Comparison of ENCODE assay signal across 9 mouse cellular contexts in genomic region chrX:12791674-12792340, GRCm38 (mm10). TPM values are rescaled to one million over a fixed set of nuclear protein-coding genes. Genes with fewer than 3 reads are reported as not detected.
DNase-seq lines count a peak whose midpoint lies in the region; ATAC-seq lines count a peak whose summit lies in the region.
"Had no signal": no experiment of that assay in that cellular context is flagged by ENCODE, and none has a peak within 500 bp of the region (broad histone marks: within the 10 kb centered on the region; RNA-seq: fewer than 3 reads in every experiment).

No protein-coding gene starts in this region.

- peak; percentile 2 to 20 for DNase-seq in layer of hippocampus, adult 18-20 months (ENCODE audit: low spot score in 2 of 2)
- no peak for DNase-seq in layer of hippocampus, adult 9-10 months (ENCODE audit: low spot score)
- peak; percentile 3 for DNase-seq in embryo, embryonic 11 days
- DNase-seq in layer of hippocampus, postnatal 14 days (ENCODE audit: low spot score in 2 of 2), result peak; percentile 7 to 15
- DNase-seq in right cerebral cortex, postnatal 25 days, result peak; percentile 3
- no peak for DNase-seq in lung, postnatal 4 days
- no peak for DNase-seq in gastrocnemius, postnatal 14 days
- DNase-seq: kidney, adult 11 months had no signal

- intact Hi-C loops in gastrocnemius, postnatal 14 days (cut with DNase I; ENCODE audit: low total_unique reads), result no loop called here

- no peak for ATAC-seq in erythroid progenitor cell, adult 5-6 weeks (replicated peaks; ENCODE audit: low FRiP score, poor library complexity, severe bottlenecking)

RNA-seq across cellular contexts. Expression of gene Med14, which starts 29.9 kb away (rescaled TPM):
- total RNA-seq in layer of hippocampus, adult 18-20 months (2021), result 10 to 100 TPM; 72.7 to 81.0 TPM
- total RNA-seq in layer of hippocampus, postnatal 14 days (2021), result 10 to 100 TPM; 69.0 to 79.3 TPM
- 10 to 100 TPM; 17.8 to 18.6 TPM for total RNA-seq in gastrocnemius, postnatal 14 days (2021)
- total RNA-seq in erythroid progenitor cell, adult 5-6 weeks (2015; ENCODE audit: low replicate concordance), result 75.7 and 92.6 TPM in 2 replicates
- 28.1 and 33.9 TPM in 2 replicates for total RNA-seq in erythroid progenitor cell, adult 5-6 weeks (2017; ENCODE audit: low replicate concordance)

Comparison
In these comparisons a context has a peak if more than half of its experiments do, and no peak if none do; other contexts are left out.
1. DNase-seq: peak in layer of hippocampus, adult 18-20 months (2 of 2), embryo, embryonic 11 days (single experiment), layer of hippocampus, postnatal 14 days (2 of 2) and right cerebral cortex, postnatal 25 days (single experiment); none in layer of hippocampus, adult 9-10 months (single experiment), lung, postnatal 4 days (0 of 2) and gastrocnemius, postnatal 14 days (single experiment).